In the genomic region with DNA sequence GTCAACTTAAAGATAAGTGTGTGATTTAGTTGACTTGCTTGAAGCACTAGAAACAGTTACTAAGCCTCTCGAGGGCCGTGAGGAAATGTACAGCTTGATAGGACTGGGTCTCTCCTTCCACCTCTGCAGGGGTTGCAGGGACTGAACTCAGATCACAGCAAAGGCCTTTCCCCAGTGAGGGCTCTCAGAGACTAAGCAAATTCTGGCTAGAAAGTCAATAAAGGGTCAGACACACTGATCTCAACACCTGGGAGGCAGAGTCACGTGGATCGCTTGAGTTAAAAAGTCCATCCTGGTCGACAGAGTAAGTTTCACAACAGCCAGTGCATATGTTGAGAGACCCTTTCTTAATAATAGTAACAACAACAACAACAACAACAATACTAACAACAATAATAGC, we compare ENCODE assay signal across 24 mouse cellular contexts. TPM values are rescaled to one million over a fixed set of nuclear protein-coding genes. Genes with fewer than 3 reads are reported as not detected.
"Had no signal": no experiment of that assay in that cellular context is flagged by ENCODE, and none has a peak within 500 bp of the region (broad histone marks: within the 10 kb centered on the region; RNA-seq: fewer than 3 reads in every experiment).

No protein-coding gene starts in this region.

- H3K4me1 ChIP-seq: lung, embryonic 15.5 days; megakaryocyte, embryonic 14.5 days; midbrain, embryonic 13.5 days; midbrain, embryonic 15.5 days; neural tube, embryonic 12.5 days; stomach, embryonic 15.5 days had no signal

- H3K4me2 ChIP-seq: lung, embryonic 15.5 days; midbrain, embryonic 11.5 days; midbrain, embryonic 13.5 days; midbrain, embryonic 15.5 days; neural tube, embryonic 12.5 days; stomach, embryonic 15.5 days had no signal

- DNase-seq: lung, adult 2 months; lung, postnatal 14 days; lung, postnatal 36 days; right cerebral cortex, postnatal 14 days; thymus, adult 18-20 months; thymus, postnatal 14 days; thymus, postnatal 36 days had no signal

- H3K9ac ChIP-seq: lung, embryonic 15.5 days; midbrain, embryonic 13.5 days; midbrain, embryonic 15.5 days; neural tube, embryonic 12.5 days; stomach, embryonic 15.5 days had no signal

- ATAC-seq: lung, postnatal 0 days; midbrain, embryonic 13.5 days; midbrain, embryonic 15.5 days had no signal

- H3K4me3 ChIP-seq: lung, embryonic 15.5 days; megakaryocyte, embryonic 14.5 days; midbrain, embryonic 13.5 days; midbrain, embryonic 15.5 days; neural tube, embryonic 12.5 days; stomach, embryonic 15.5 days had no signal

- H3K9me3 ChIP-seq: lung, embryonic 15.5 days; megakaryocyte, embryonic 14.5 days; midbrain, embryonic 13.5 days; midbrain, embryonic 15.5 days; neural tube, embryonic 12.5 days; stomach, embryonic 15.5 days had no signal

- H3K27me3 ChIP-seq: lung, embryonic 15.5 days; megakaryocyte, embryonic 14.5 days; midbrain, embryonic 13.5 days; midbrain, embryonic 15.5 days; neural tube, embryonic 12.5 days; stomach, embryonic 15.5 days had no signal

- H3K27ac ChIP-seq: lung, embryonic 15.5 days; macrophage; midbrain, embryonic 13.5 days; midbrain, embryonic 15.5 days; neural tube, embryonic 12.5 days; stomach, embryonic 15.5 days; stomach, postnatal 0 days had no signal

RNA-seq across cellular contexts. Expression of gene Gm10570, which starts 27.4 kb away (rescaled TPM):
- total RNA-seq: megakaryocyte progenitor cell, adult 5-6 weeks; midbrain, postnatal 0 days; monocyte, adult 5-6 weeks; neutrophil, adult 5-6 weeks had no signal
- polyA plus RNA-seq: lung, adult 2 months; lung, embryonic 15.5 days; macrophage; midbrain, embryonic 11.5 days; neural tube, embryonic 12.5 days; spleen, adult 2 months; stomach, embryonic 15.5 days; stomach, postnatal 0 days; testis, adult 2 months; thymus, postnatal 0 days had no signal

RNA-seq across cellular contexts. Expression of gene Fabp3, which starts 27.5 kb away (rescaled TPM):
- total RNA-seq: megakaryocyte progenitor cell, adult 5-6 weeks; neutrophil, adult 5-6 weeks had no signal

RNA-seq across cellular contexts. Expression of gene Serinc2, which starts 56.9 kb away (rescaled TPM):
- total RNA-seq: megakaryocyte progenitor cell, adult 5-6 weeks; monocyte, adult 5-6 weeks; neutrophil, adult 5-6 weeks had no signal
- polyA plus RNA-seq: macrophage had no signal
